Mouse (Mus musculus) intestine, embryonic 14.5 days (tissue): Measurements from ENCODE around the gene Tmed10. TPM values are rescaled to one million over a fixed set of nuclear protein-coding genes. Genes with fewer than 3 reads are reported as not detected.

Experiments
- ATAC-seq: fragments of 200-750 bp; cut with Nextera tagmentation; replicated peaks from 2 replicates; pipeline ENCODE4 v1.8.0; 2017; ENCODE audit warnings: low read depth, moderate number of reproducible peaks, moderate TSS enrichment, moderate library complexity; ENCODE audit not compliant: low FRiP score, low TSS enrichment
- DNase-seq: peaks from one replicate; pipeline ENCODE4 v3.0.0-alpha.2; 2018; ENCODE audit warnings: low spot score
- H3K27ac ChIP-seq: fragments of 300-500 bp; sonication (generic); 2 replicates; pipeline ENCODE4 v1.5.1; 2014; ENCODE audit warnings: low read depth, mild to moderate bottlenecking, control low read depth
- H3K27me3 ChIP-seq: fragments of 300-500 bp; sonication (generic); replicated peaks from 2 replicates; pipeline ENCODE4 v1.6.1; 2014; ENCODE audit warnings: low read length, control low read depth; ENCODE audit not compliant: control insufficient read depth, insufficient read depth
- H3K36me3 ChIP-seq: fragments of 300-500 bp; sonication (generic); 2 replicates; pipeline ENCODE4 v1.6.1; 2014; ENCODE audit warnings: low read length, control low read depth; ENCODE audit not compliant: control insufficient read depth, insufficient read depth
- H3K4me1 ChIP-seq: fragments of 300-500 bp; sonication (generic); replicated peaks from 2 replicates; pipeline ENCODE4 v1.6.1; 2014; ENCODE audit warnings: low read length, control low read depth, mixed read lengths; ENCODE audit not compliant: control insufficient read depth, insufficient read depth
- H3K4me2 ChIP-seq: fragments of 300-500 bp; sonication (generic); 2 replicates; pipeline ENCODE4 v1.6.1; 2014; ENCODE audit warnings: low read length
- H3K4me3 ChIP-seq: fragments of 300-500 bp; sonication (generic); 2 replicates; pipeline ENCODE4 v1.5.1; 2014; ENCODE audit warnings: low read depth, low read length, control low read depth, mixed read lengths
- H3K9ac ChIP-seq: fragments of 300-500 bp; sonication (generic); 2 replicates; pipeline ENCODE4 v1.6.1; 2014; ENCODE audit warnings: mild to moderate bottlenecking, low read length
- H3K9me3 ChIP-seq: fragments of 300-500 bp; sonication (generic); 2 replicates; pipeline ENCODE4 v1.6.1; 2016; ENCODE audit warnings: low read length, control low read depth; ENCODE audit not compliant: control insufficient read depth
- WGBS: fragments of 180-500 bp; shearing (Covaris S2); extraction: QIAGEN DNeasy Blood & Tissue Kit; methylation state at CpG from one replicate; pipeline ENCODE4 v1.1.7; 2014; 5-methylcytosine and 5-hydroxymethylcytosine counted together
- polyA plus RNA-seq: library from polyadenylated mRNA; unstranded; fragments of >200 nt; fragmentation: Nextera tagmentation; extraction: Ambion mirVana; gene quantifications from 2 replicates; pipeline ENCODE4 v1.2.1, GENCODE M21; 2014

The Tmed10 gene
- polyA plus RNA-seq: 344 TPM in 2 replicates

DNA sequence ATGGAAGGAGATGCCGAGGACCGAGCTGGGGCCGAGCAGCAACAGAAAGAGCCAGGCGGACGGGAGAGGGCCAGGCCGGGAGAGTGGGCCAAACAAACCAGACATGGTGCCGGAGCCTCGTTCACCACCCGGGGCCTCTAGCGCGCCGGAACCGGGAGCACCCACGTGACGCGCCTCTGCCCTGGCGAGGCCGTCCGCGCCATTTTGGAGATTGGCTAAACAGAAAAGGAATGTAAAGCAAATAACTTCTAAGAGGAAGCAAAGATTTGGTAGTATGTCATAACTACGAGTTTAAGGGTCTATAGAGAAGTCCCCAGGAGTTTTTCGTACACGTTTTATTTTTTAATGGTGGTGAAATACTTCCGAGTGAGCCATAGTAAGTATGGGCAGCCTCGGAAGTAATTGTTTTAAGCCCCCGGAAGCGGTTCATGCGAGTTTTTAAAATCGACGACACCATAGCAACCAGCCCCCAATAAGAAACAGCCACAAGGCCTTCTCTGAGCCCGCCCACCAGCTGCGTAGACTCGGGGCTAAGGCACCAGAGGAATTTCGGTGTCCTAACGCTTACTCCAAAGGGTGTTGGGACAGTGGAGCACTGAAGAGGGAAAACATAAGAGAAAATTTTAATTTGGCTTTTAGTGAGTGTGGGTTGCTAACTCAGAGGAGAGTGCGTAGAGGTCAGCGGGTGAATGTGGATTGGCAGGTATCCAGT is at the start of gene Tmed10:
Gene Tmed10, minus strand, starts transcription at position 287 of the 712 bp plus-strand sequence.
- H3K4me1 ChIP-seq: peaks cover 16% of the 10 kb centered on the region
- no peaks in the 10 kb centered on the region for H3K9me3 ChIP-seq
- H3K36me3 ChIP-seq: no peaks in the 10 kb centered on the region
- H3K9ac ChIP-seq: peak within 1 kb of the TSS; percentile 90
- H3K4me3 ChIP-seq: peak within 1 kb of the TSS; percentile 75
- whole genome bisulfite sequencing: under 1% methylated on average over 37 of the region's 37 CpGs
- peak; percentile 91 for DNase-seq
- peak within 1 kb of the TSS; percentile 88 for H3K27ac ChIP-seq
- H3K4me2 ChIP-seq: peak within 1 kb of the TSS; percentile 82
- H3K27me3 ChIP-seq: no peaks in the 10 kb centered on the region
- ATAC-seq: peak; percentile 94

DNA sequence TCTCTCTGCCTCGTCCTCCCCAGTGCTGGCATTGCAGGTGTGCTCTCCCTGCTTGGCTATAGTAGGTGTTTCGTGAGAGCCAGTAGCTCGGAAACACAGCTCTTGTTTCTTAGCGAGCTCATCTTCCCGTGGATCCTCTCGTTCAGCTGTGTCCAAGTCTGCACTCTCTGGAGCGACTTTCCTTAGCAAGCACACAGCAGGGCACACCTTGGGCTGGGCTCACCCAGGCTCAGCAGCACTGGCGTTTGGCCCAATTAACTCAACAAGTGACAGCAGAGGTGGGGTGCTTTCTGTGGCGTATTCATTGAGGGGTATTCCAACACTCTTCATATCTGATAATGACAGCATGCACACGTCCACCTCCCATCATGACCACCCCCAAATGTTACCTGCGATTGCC is 48.6 kb upstream of the Tmed10 start:
- ATAC-seq: no peak

DNA sequence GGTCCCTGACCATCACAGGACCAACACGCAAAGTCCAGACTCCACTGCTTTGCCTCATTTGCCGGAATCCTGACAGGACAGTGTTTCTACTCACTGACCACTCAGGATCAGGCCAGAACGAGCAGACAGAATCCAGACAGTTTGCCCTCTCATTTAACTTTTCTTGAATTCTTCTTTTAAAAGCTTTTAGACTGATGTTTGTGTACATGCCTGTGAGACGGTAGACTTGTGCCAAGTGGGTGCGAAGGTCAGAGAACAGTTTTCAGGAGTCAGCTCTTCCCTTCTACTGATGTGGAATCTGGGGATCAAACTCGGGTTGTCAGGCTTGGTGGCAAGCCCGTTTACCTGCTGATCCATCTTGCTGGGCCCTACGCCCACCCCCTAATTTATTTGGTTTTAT is 47.9 kb upstream of the Tmed10 start:
- Histone ChIP-seq H3K4me2 (no peak overlapping the region), H3K36me3 (no peaks in the 10 kb centered on the region), H3K9me3 (no peaks in the 10 kb centered on the region), H3K27ac (no peak overlapping the region), H3K27me3 (no peaks in the 10 kb centered on the region), H3K4me3 (no peak overlapping the region), H3K9ac (no peak overlapping the region), H3K4me1 (no peaks in the 10 kb centered on the region)
- ATAC-seq (no peak), DNase-seq (no peak)
- 61% methylated on average over 8 of the region's 8 CpGs for WGBS

More for the DNA sequence above, 48.6 kb upstream of the Tmed10 start:
- Histone ChIP-seq H3K36me3 (no peaks in the 10 kb centered on the region), H3K4me3 (no peak overlapping the region), H3K9ac (no peak overlapping the region), H3K9me3 (no peaks in the 10 kb centered on the region), H3K27me3 (no peaks in the 10 kb centered on the region), H3K4me1 (no peaks in the 10 kb centered on the region), H3K4me2 (no peak overlapping the region), H3K27ac (no peak overlapping the region)
- DNase-seq: no peak
- WGBS: 81% methylated on average over 11 of the region's 11 CpGs

DNA sequence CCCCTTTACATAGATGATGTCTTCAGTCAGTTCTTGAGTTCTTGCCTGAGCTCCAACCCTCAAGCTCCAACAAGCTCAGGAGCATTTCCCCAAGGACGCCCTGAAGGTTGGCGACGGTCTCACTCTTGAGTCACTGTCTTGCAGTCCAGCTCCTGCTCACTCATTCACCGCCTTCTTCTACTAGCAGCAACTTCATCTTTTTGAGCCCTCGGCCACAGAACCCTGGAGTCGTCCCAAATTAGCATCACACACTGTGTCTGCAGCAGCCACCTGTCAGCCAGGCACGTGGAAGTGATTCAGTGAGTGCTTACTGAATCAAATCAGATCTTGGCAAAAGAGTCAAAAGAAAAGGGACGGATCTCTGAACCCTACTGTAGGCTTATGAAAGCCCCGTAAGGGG is 46.3 kb upstream of the Tmed10 start:
- no peak overlapping the region for H3K4me2 ChIP-seq
- 76% methylated on average over 9 of the region's 9 CpGs for WGBS
- no peaks in the 10 kb centered on the region for H3K36me3 ChIP-seq
- no peak overlapping the region for H3K9ac ChIP-seq
- no peaks in the 10 kb centered on the region for H3K27me3 ChIP-seq
- no peak overlapping the region for H3K27ac ChIP-seq
- no peak for DNase-seq
- H3K4me1 ChIP-seq: no peaks in the 10 kb centered on the region
- H3K4me3 ChIP-seq: no peak overlapping the region
- H3K9me3 ChIP-seq: no peaks in the 10 kb centered on the region
- ATAC-seq: no peak

DNA sequence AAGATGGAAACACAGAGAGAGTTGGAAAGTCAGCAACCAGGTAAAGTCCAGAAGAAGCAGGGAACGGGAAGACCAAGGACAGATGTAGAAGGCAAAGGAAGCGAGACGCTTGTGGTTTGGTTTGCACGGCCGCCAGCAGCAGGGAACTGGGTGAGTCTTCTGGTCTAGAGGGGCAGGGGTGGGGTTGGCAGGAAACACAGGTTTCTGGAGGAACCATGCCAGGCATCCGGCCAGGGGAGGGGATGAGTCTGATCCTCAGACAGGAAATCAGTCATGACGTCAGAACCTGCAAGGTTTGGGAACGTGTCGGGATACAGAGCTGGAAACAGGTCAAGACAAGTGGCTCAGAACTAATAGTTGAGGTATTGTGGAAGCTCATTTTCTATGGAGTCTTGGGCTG is 43.2 kb upstream of the Tmed10 start:
- ATAC-seq (no peak), DNase-seq (no peak)
- Histone ChIP-seq H3K4me3 (no peak overlapping the region), H3K9ac (no peak overlapping the region), H3K9me3 (no peaks in the 10 kb centered on the region), H3K4me2 (no peak overlapping the region), H3K27me3 (no peaks in the 10 kb centered on the region), H3K36me3 (no peaks in the 10 kb centered on the region), H3K27ac (no peak overlapping the region), H3K4me1 (no peaks in the 10 kb centered on the region)
- 75% methylated on average over 9 of the region's 9 CpGs for WGBS

DNA sequence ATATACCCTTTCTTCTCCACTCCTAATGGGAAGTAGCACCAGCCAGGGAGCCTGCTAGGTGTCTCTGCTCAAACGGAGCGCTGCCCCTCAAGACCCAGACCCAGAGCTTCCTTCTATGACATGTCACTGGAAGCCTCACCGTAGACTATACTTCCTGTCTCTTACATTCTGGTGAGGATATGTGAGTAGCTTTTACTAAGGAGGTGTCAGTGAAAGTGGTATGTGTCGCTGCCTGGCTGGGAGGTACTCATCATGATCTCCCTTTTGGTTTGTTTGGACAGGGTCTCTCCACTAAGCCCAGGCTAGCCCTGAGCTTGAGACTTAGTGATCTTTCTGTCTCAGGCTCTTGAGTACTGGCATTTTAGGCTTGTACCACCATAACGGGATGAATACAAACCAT is 41.7 kb upstream of the Tmed10 start:
- Histone ChIP-seq H3K27ac (no peak overlapping the region), H3K4me2 (no peak overlapping the region), H3K4me1 (no peaks in the 10 kb centered on the region), H3K9me3 (no peaks in the 10 kb centered on the region), H3K9ac (no peak overlapping the region), H3K36me3 (no peaks in the 10 kb centered on the region), H3K4me3 (no peak overlapping the region), H3K27me3 (no peaks in the 10 kb centered on the region)
- ATAC-seq (no peak), DNase-seq (no peak)
- WGBS: 78% methylated on average over 5 of the region's 5 CpGs

DNA sequence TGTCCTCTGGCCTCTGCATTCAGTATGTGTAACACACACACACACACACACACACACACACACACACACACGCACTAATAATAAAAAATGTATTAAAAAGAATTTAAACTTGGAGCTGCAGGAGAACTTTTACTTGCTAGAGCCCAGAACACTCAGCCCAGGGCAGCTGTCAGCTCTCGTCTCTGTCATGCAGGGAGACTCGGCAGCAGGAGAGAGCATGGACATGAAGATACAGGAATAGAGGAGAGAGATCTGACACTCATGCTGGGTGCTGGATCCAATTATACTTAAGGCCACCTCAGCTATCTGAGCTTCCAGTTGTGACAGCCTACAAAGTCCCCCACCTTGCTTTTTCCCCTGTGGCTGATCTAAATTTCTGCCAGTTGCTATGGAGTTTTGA is 41.2 kb upstream of the Tmed10 start:
- Histone ChIP-seq H3K27ac (no peak overlapping the region), H3K4me2 (no peak overlapping the region), H3K4me3 (no peak overlapping the region), H3K4me1 (no peaks in the 10 kb centered on the region), H3K27me3 (no peaks in the 10 kb centered on the region), H3K36me3 (no peaks in the 10 kb centered on the region), H3K9ac (no peak overlapping the region), H3K9me3 (no peaks in the 10 kb centered on the region)
- no peak for ATAC-seq
- 83% methylated on average over 3 of the region's 3 CpGs for WGBS
- no peak for DNase-seq

DNA sequence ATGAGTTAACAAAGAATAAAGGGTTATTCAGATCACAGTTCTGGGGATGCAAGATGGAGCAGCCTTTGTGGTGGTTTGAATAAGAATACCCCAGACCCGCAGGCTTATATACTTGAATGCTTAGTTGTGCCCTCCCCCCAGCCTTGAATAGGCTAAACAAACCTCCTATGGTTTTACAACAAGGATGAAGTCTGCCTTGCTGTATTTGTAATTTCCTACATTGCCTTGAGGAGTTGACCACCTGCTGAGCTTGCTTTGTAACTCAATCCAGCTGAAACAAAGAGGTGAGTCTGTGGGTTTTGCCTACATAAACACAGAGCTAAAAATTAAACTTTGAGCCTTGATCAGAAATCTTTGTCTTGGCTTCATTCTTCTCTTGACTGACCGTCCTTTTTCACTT is 36.5 kb upstream of the Tmed10 start:
- WGBS: 79% methylated on average over 2 of the region's 2 CpGs
- no peaks in the 10 kb centered on the region for H3K36me3 ChIP-seq
- no peak overlapping the region for H3K4me2 ChIP-seq
- no peaks in the 10 kb centered on the region for H3K4me1 ChIP-seq
- H3K27ac ChIP-seq: no peak overlapping the region
- ATAC-seq (no peak), DNase-seq (no peak)
- no peak overlapping the region for H3K9ac ChIP-seq
- no peaks in the 10 kb centered on the region for H3K9me3 ChIP-seq
- H3K27me3 ChIP-seq: no peaks in the 10 kb centered on the region
- H3K4me3 ChIP-seq: no peak overlapping the region

DNA sequence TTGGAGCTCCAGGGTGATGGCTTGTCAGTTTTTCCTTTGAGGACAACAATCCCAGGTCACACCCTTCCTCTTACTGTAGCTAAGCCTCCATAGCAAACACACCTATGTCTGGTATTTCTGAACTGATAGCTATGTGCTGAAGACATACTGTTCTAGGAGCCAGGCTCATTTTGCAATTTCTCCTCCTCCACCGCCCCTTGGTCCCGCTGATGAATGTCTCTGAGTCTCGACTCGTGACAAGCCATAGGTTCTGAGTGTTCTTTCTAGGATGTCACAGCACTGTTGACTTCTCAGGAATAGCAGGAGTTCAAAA is 23.3 kb upstream of the Tmed10 start:
- Histone ChIP-seq H3K4me3 (no peak overlapping the region), H3K4me1 (no peaks in the 10 kb centered on the region), H3K9ac (no peak overlapping the region), H3K9me3 (no peaks in the 10 kb centered on the region), H3K4me2 (no peak overlapping the region), H3K36me3 (no peaks in the 10 kb centered on the region), H3K27ac (no peak overlapping the region), H3K27me3 (no peaks in the 10 kb centered on the region)
- no peak for ATAC-seq
- DNase-seq: no peak
- 86% methylated on average over 4 of the region's 4 CpGs for WGBS
